Mouse (Mus musculus) kidney, adult 2 months (tissue): Measurements from ENCODE around the gene Kdf1.

ENCODE experiments used
- CTCF ChIP-seq: fragments of 200-500 bp; conservative IDR thresholded peaks from 2 replicates; pipeline ENCODE4 v1.5.1; 2011; ENCODE audit warnings: low read depth, mild to moderate bottlenecking, control low read depth, low read length, moderate library complexity, mixed read lengths; ENCODE audit not compliant: insufficient read depth, insufficient read length
- POLR2A ChIP-seq: fragments of 200-500 bp; IDR thresholded peaks from one replicate; pipeline ENCODE4 v1.6.1; 2011; ENCODE audit warnings: low read depth, low read length, control low read depth

- no peak for TF ChIP-seq CTCF
- no peak for TF ChIP-seq POLR2A
Measured at GRCm38 (mm10) chr4:133508990-133509389, 9.8 kb upstream of the Kdf1 start.
